Mouse (Mus musculus) liver, postnatal 0 days (tissue): ENCODE measurements around the gene Bmx. TPM values are rescaled to one million over a fixed set of nuclear protein-coding genes. Genes with fewer than 3 reads are reported as not detected.

Experiments
- ATAC-seq: fragments of 200-750 bp; cut with Nextera tagmentation; 2 replicates; pipeline ENCODE4 v1.8.0; 2017; ENCODE audit warnings: mild to moderate bottlenecking, moderate library complexity
- DNase-seq: peaks from one replicate; pipeline ENCODE4 v3.0.0-alpha.2; 2016
- H3K27ac ChIP-seq: fragments of 300-500 bp; sonication (generic); 2 replicates; pipeline ENCODE4 v1.5.1; 2014; ENCODE audit warnings: antibody characterized with exemption, moderate library complexity, mild to moderate bottlenecking, low read depth
- H3K27me3 ChIP-seq: fragments of 300-500 bp; sonication (generic); 2 replicates; pipeline ENCODE4 v1.6.1; 2014; ENCODE audit warnings: low read length, control low read depth, mixed read lengths; ENCODE audit not compliant: insufficient read depth
- H3K36me3 ChIP-seq: fragments of 300-500 bp; sonication (generic); replicated peaks from 2 replicates; pipeline ENCODE4 v1.6.1; 2014; ENCODE audit warnings: mild to moderate bottlenecking, control low read depth, low read length, moderate library complexity, mixed read lengths; ENCODE audit not compliant: insufficient read depth
- H3K4me1 ChIP-seq: fragments of 300-500 bp; sonication (generic); 2 replicates; pipeline ENCODE4 v1.6.1; 2014; ENCODE audit warnings: antibody characterized with exemption, mild to moderate bottlenecking, control low read depth; ENCODE audit not compliant: insufficient read depth
- H3K4me2 ChIP-seq: fragments of 300-500 bp; sonication (generic); 2 replicates; pipeline ENCODE4 v1.6.1; 2014; ENCODE audit warnings: low read depth, mild to moderate bottlenecking, low read length, moderate library complexity, mixed read lengths
- H3K4me3 ChIP-seq: fragments of 300-500 bp; sonication (generic); 2 replicates; pipeline ENCODE4 v1.5.1; 2014; ENCODE audit warnings: low read depth, low read length
- H3K9ac ChIP-seq: fragments of 300-500 bp; sonication (generic); replicated peaks from 2 replicates; pipeline ENCODE4 v1.6.1; 2014; ENCODE audit warnings: mild to moderate bottlenecking, moderate library complexity
- H3K9me3 ChIP-seq: fragments of 300-500 bp; sonication (generic); 2 replicates; pipeline ENCODE4 v1.6.1; 2016; ENCODE audit warnings: mild to moderate bottlenecking, control low read depth, low read length, mixed read lengths
- CTCF ChIP-seq: sonication (generic); IDR thresholded peaks from 2 replicates; pipeline ENCODE4 v1.5.1; 2016; ENCODE audit warnings: antibody characterized with exemption, low read depth
- EP300 ChIP-seq: IDR thresholded peaks from 2 replicates; pipeline ENCODE4 v1.6.1; 2016; ENCODE audit warnings: antibody characterized with exemption, low read depth, mild to moderate bottlenecking
- WGBS: fragments of 180-500 bp; shearing (Covaris S2); extraction: QIAGEN DNeasy Blood & Tissue Kit; methylation state at CpG from one replicate; pipeline ENCODE4 v1.1.7; 2014; ENCODE audit not compliant: insufficient replicate concordance; 5-methylcytosine and 5-hydroxymethylcytosine counted together
- polyA plus RNA-seq: library from polyadenylated mRNA; unstranded; fragments of >200 nt; fragmentation: Nextera tagmentation; extraction: Ambion mirVana; gene quantifications from 2 replicates; pipeline ENCODE4 v1.2.1, GENCODE M21; 2015

The Bmx gene
- polyA plus RNA-seq, 1 experiment from 2014 or later, result 0.83 TPM

- H3K36me3 ChIP-seq, result no peaks in the 10 kb centered on the region
- ATAC-seq, result no peak
- H3K9me3 ChIP-seq, result no peaks in the 10 kb centered on the region
- no peak overlapping the region for H3K27ac ChIP-seq
- TF ChIP-seq CTCF, result no peak
- TF ChIP-seq EP300, result no peak
- no peaks in the 10 kb centered on the region for H3K27me3 ChIP-seq
- 47% methylated on average over 3 of the region's 3 CpGs for WGBS
- H3K9ac ChIP-seq, result no peak overlapping the region
- H3K4me3 ChIP-seq, result no peak overlapping the region
- no peaks in the 10 kb centered on the region for H3K4me1 ChIP-seq
- no peak overlapping the region for H3K4me2 ChIP-seq
- no peak for DNase-seq
Measured at GRCm38 (mm10) chrX:164275536-164275935, 17.5 kb upstream of the Bmx start.

GRCm38 (mm10) chrX:164270603-164271002 lies 12.6 kb upstream of the Bmx start:
- Histone ChIP-seq H3K4me2 (peak overlapping the region; percentile 61), H3K4me3 (peak overlapping the region; percentile 55)

GRCm38 (mm10) chrX:164269285-164269761 lies 11.3 kb upstream of the Bmx start, which contains the start of gene Pir:
Pir (plus strand) TSS chrX:164269371.
- H3K9ac ChIP-seq, result peak within 1 kb of the TSS; percentile 39
- H3K36me3 ChIP-seq, result no peaks in the 10 kb centered on the region
- no peaks in the 10 kb centered on the region for H3K9me3 ChIP-seq
- peak within 1 kb of the TSS; percentile 55 for H3K4me3 ChIP-seq
- no peaks in the 10 kb centered on the region for H3K4me1 ChIP-seq
- peak within 1 kb of the TSS; percentile 74 for H3K27ac ChIP-seq
- DNase-seq, result peak; percentile 81
- peak; percentile 98 for ATAC-seq
- TF ChIP-seq EP300 (no peak), CTCF (peak; percentile 61)
- no peaks in the 10 kb centered on the region for H3K27me3 ChIP-seq
- H3K4me2 ChIP-seq, result peak within 1 kb of the TSS; percentile 61
- WGBS, result 9% methylated on average over 19 of the region's 20 CpGs

More at GRCm38 (mm10) chrX:164270603-164271002, 12.6 kb upstream of the Bmx start:
- Histone ChIP-seq H3K27ac (no peak overlapping the region), H3K36me3 (no peaks in the 10 kb centered on the region), H3K4me1 (no peaks in the 10 kb centered on the region), H3K27me3 (no peaks in the 10 kb centered on the region), H3K9ac (no peak overlapping the region; the same call in 1 of the 2 replicates), H3K9me3 (no peaks in the 10 kb centered on the region)
- 67% methylated on average over 3 of the region's 3 CpGs for WGBS
- ATAC-seq, result no peak
- no peak for DNase-seq
- TF ChIP-seq CTCF (no peak), EP300 (no peak)

- WGBS, result 62% methylated on average over 1 of the region's 1 CpGs
- Histone ChIP-seq H3K27ac (no peak overlapping the region), H3K4me1 (no peaks in the 10 kb centered on the region), H3K4me2 (no peak overlapping the region), H3K36me3 (no peaks in the 10 kb centered on the region), H3K4me3 (no peak overlapping the region), H3K27me3 (no peaks in the 10 kb centered on the region), H3K9ac (no peak overlapping the region), H3K9me3 (no peaks in the 10 kb centered on the region)
- no peak for DNase-seq
- ATAC-seq, result no peak
- TF ChIP-seq EP300 (no peak), CTCF (no peak)
Measured at GRCm38 (mm10) chrX:164264861-164265260, 6.9 kb upstream of the Bmx start.

GRCm38 (mm10) chrX:164262286-164262685 lies 4.3 kb upstream of the Bmx start:
- TF ChIP-seq EP300, result no peak
- TF ChIP-seq CTCF, result no peak
- WGBS, result 59% methylated on average over 2 of the region's 2 CpGs
- Histone ChIP-seq H3K4me2 (no peak overlapping the region), H3K9me3 (no peaks in the 10 kb centered on the region), H3K4me3 (no peak overlapping the region), H3K36me3 (no peaks in the 10 kb centered on the region), H3K27ac (no peak overlapping the region), H3K4me1 (no peaks in the 10 kb centered on the region), H3K9ac (no peak overlapping the region), H3K27me3 (no peaks in the 10 kb centered on the region)
- no peak for DNase-seq
- ATAC-seq, result no peak

GRCm38 (mm10) chrX:164258662-164259061 lies 669 bp upstream of the Bmx start:
- Histone ChIP-seq H3K27me3 (no peaks in the 10 kb centered on the region), H3K4me3 (no peak overlapping the region), H3K36me3 (no peaks in the 10 kb centered on the region), H3K9ac (no peak overlapping the region), H3K4me2 (peak overlapping the region; percentile 18; the same call in 1 of the 2 replicates), H3K4me1 (no peaks in the 10 kb centered on the region), H3K27ac (peak overlapping the region; percentile 39; the same call in 1 of the 2 replicates), H3K9me3 (no peaks in the 10 kb centered on the region)
- ATAC-seq (no peak), DNase-seq (no peak)
- TF ChIP-seq CTCF (no peak), EP300 (no peak)
- 46% methylated on average over 5 of the region's 5 CpGs for WGBS
